Mouse (Mus musculus): ENCODE results near the gene Tm9sf4.
A peak's percentile ranks its signal among the peaks of the same experiment; 100 is the strongest.

Tm9sf4 gene

GRCm38 (mm10) chr2:153214771-153215259 is 53.7 kb downstream of the Tm9sf4 start:
- DNase-seq (ENCODE audit: low read depth, low spot score), result no peak

- DNase-seq (ENCODE audit: low read depth, low spot score), result peak; percentile 21
Measured at GRCm38 (mm10) chr2:153215421-153215820, 54.3 kb downstream of the Tm9sf4 start.

GRCm38 (mm10) chr2:153217826-153218340 is 56.8 kb downstream of the Tm9sf4 start:
- DNase-seq (ENCODE audit: low read depth, low spot score), result no peak

- DNase-seq (ENCODE audit: low read depth, low spot score), result no peak
Measured at GRCm38 (mm10) chr2:153218516-153218915, 57.4 kb downstream of the Tm9sf4 start.

- DNase-seq (ENCODE audit: low read depth, low spot score), result no peak
Measured at GRCm38 (mm10) chr2:153221620-153222019, 60.5 kb downstream of the Tm9sf4 start.

- no peak for DNase-seq (ENCODE audit: low read depth, low spot score)
Measured at GRCm38 (mm10) chr2:153222130-153222529, 61.0 kb downstream of the Tm9sf4 start.

- DNase-seq (ENCODE audit: low read depth, low spot score), result no peak
Measured at GRCm38 (mm10) chr2:153222566-153222965, 61.5 kb downstream of the Tm9sf4 start.

GRCm38 (mm10) chr2:153224946-153225594 is 64.0 kb downstream of the Tm9sf4 start, which contains the start of gene Tspyl3:
Gene Tspyl3 (minus strand): TSS chr2:153225441.
- peak; percentile 76 for DNase-seq (ENCODE audit: low read depth, low spot score)

- no peak for DNase-seq (ENCODE audit: low read depth, low spot score)
Measured at GRCm38 (mm10) chr2:153225595-153225953, 64.5 kb downstream of the Tm9sf4 start.

GRCm38 (mm10) chr2:153227959-153228358 is 66.9 kb downstream of the Tm9sf4 start:
- DNase-seq (ENCODE audit: low read depth, low spot score), result no peak

GRCm38 (mm10) chr2:153228523-153228922 is 67.4 kb downstream of the Tm9sf4 start:
- DNase-seq (ENCODE audit: low read depth, low spot score), result no peak

- DNase-seq (ENCODE audit: low read depth, low spot score), result no peak
Measured at GRCm38 (mm10) chr2:153237193-153237592, 76.1 kb downstream of the Tm9sf4 start.

GRCm38 (mm10) chr2:153237891-153238290 is 76.8 kb downstream of the Tm9sf4 start:
- DNase-seq (ENCODE audit: low read depth, low spot score), result no peak

- no peak for DNase-seq (ENCODE audit: low read depth, low spot score)
Measured at GRCm38 (mm10) chr2:153238406-153238805, 77.3 kb downstream of the Tm9sf4 start.

GRCm38 (mm10) chr2:153239021-153239859 is 78.1 kb downstream of the Tm9sf4 start:
- DNase-seq (ENCODE audit: low read depth, low spot score), result no peak

- DNase-seq (ENCODE audit: low read depth, low spot score), result peak; percentile 16
Measured at GRCm38 (mm10) chr2:153239860-153240480, 78.9 kb downstream of the Tm9sf4 start.

GRCm38 (mm10) chr2:153240701-153241235 is 79.7 kb downstream of the Tm9sf4 start:
- DNase-seq (ENCODE audit: low read depth, low spot score), result peak; percentile 16

GRCm38 (mm10) chr2:153241250-153242014 is 80.3 kb downstream of the Tm9sf4 start, which contains the start of the genes Plagl2 and Pofut1:
Gene Plagl2 (minus strand): TSS chr2:153241426.
Gene Pofut1 (plus strand): TSS chr2:153241533.
- peak; percentile 94 for DNase-seq (ENCODE audit: low read depth, low spot score)

- no peak for DNase-seq (ENCODE audit: low read depth, low spot score)
Measured at GRCm38 (mm10) chr2:153242156-153242555, 81.1 kb downstream of the Tm9sf4 start.

- DNase-seq (ENCODE audit: low read depth, low spot score), result no peak
Measured at GRCm38 (mm10) chr2:153249751-153250150, 88.6 kb downstream of the Tm9sf4 start.

GRCm38 (mm10) chr2:153256604-153257003 is 95.5 kb downstream of the Tm9sf4 start:
- DNase-seq (ENCODE audit: low read depth, low spot score), result no peak
